Mouse (Mus musculus) MEL (cell line): ENCODE data around the gene Trpt1. TPM values are rescaled to one million over a fixed set of nuclear protein-coding genes. Genes with fewer than 3 reads are reported as not detected.

Experiments used
- DNase-seq: peaks from one replicate; pipeline ENCODE4 v3.0.0; 2011; ENCODE audit warnings: low read depth, low spot score
- H3K27ac ChIP-seq: 2 replicates; pipeline ENCODE4 v1.5.1; 2012; ENCODE audit warnings: low read depth, mild to moderate bottlenecking, control low read depth, low read length, moderate library complexity; ENCODE audit not compliant: control insufficient read depth
- H3K27me3 ChIP-seq, 2 experiments: fragments of 150-350 bp in 1 of 2; sonication (generic) in 1 of 2; 2 replicates each; pipeline ENCODE4 v1.6.1; 2012; ENCODE audit warnings: low read length in 2 of 2, mild to moderate bottlenecking in 2 of 2, improper control_type of control experiment in 1 of 2, moderate library complexity in 1 of 2; ENCODE audit not compliant: insufficient read depth in 2 of 2, control insufficient read depth in 1 of 2
- H3K36me3 ChIP-seq, 2 experiments: 2 replicates each; pipeline ENCODE4 v1.6.1; 2012 to 2014; ENCODE audit warnings: low read length in 2 of 2, improper control_type of control experiment in 1 of 2, inconsistent platforms in 1 of 2, mild to moderate bottlenecking in 1 of 2; ENCODE audit not compliant: insufficient read depth in 2 of 2, control insufficient read depth in 1 of 2
- H3K4me1 ChIP-seq, 2 experiments: fragments of 150-350 bp in 1 of 2; sonication (generic) in 1 of 2; 2 replicates each; pipeline ENCODE4 v1.6.1; 2012; ENCODE audit warnings: low read length in 2 of 2, improper control_type of control experiment in 1 of 2, mild to moderate bottlenecking in 1 of 2; ENCODE audit not compliant: insufficient read depth in 2 of 2, control insufficient read depth in 1 of 2
- H3K4me3 ChIP-seq, 2 experiments: fragments of 150-350 bp in 1 of 2; sonication (generic) in 1 of 2; 2 replicates each; pipeline ENCODE4 v1.5.1; 2012; ENCODE audit warnings: low read depth in 2 of 2, low read length in 2 of 2, mild to moderate bottlenecking in 2 of 2, moderate library complexity in 2 of 2, control low read depth in 1 of 2, improper control_type of control experiment in 1 of 2; ENCODE audit not compliant: control insufficient read depth in 1 of 2, insufficient read depth in 1 of 2
- H3K79me2 ChIP-seq: 2 replicates; pipeline ENCODE4 v1.6.1; 2012; ENCODE audit warnings: mild to moderate bottlenecking, low read length, moderate library complexity; ENCODE audit not compliant: control insufficient read depth, poor library complexity, insufficient read depth
- H3K9ac ChIP-seq: 2 replicates; pipeline ENCODE4 v1.6.1; 2012; ENCODE audit warnings: low read depth, mild to moderate bottlenecking, control low read depth, low read length, moderate library complexity; ENCODE audit not compliant: control insufficient read depth, poor library complexity, severe bottlenecking
- H3K9me3 ChIP-seq: fragments of 150-350 bp; sonication (generic); replicated peaks from 2 replicates; pipeline ENCODE4 v1.6.1; 2012; ENCODE audit warnings: mild to moderate bottlenecking, low read length, improper control_type of control experiment, moderate library complexity; ENCODE audit not compliant: insufficient read depth
- GATA1 ChIP-seq: IDR thresholded peaks from 2 replicates; pipeline ENCODE4 v1.6.1; 2011; ENCODE audit warnings: low read depth, low read length, improper control_type of control experiment
- MAFK ChIP-seq: IDR thresholded peaks from 2 replicates; pipeline ENCODE4 v1.6.1; 2011; ENCODE audit warnings: low read depth, mild to moderate bottlenecking, low read length, improper control_type of control experiment, borderline replicate concordance
- MAZ ChIP-seq: IDR thresholded peaks from 2 replicates; pipeline ENCODE4 v1.6.1; 2012; ENCODE audit warnings: low read depth, mild to moderate bottlenecking, inconsistent platforms, low read length, improper control_type of control experiment
- MXI1 ChIP-seq: IDR thresholded peaks from 2 replicates; pipeline ENCODE4 v1.6.1; 2011; ENCODE audit warnings: mild to moderate bottlenecking, low read depth, low read length, improper control_type of control experiment
- MYB ChIP-seq: IDR thresholded peaks from 2 replicates; pipeline ENCODE4 v1.6.1; 2011; ENCODE audit warnings: mild to moderate bottlenecking, low read depth, low read length, improper control_type of control experiment
- NELFE ChIP-seq: IDR thresholded peaks from 2 replicates; pipeline ENCODE4 v1.6.1; 2011; ENCODE audit warnings: low read depth, low read length, improper control_type of control experiment
- NRF1 ChIP-seq: IDR thresholded peaks from 2 replicates; pipeline ENCODE4 v1.6.1; 2014; ENCODE audit warnings: low read depth, mild to moderate bottlenecking, inconsistent platforms, low read length, improper control_type of control experiment, moderate library complexity; ENCODE audit not compliant: poor library complexity, insufficient read depth, severe bottlenecking
- RAD21 ChIP-seq: IDR thresholded peaks from 2 replicates; pipeline ENCODE4 v1.6.1; 2011; ENCODE audit warnings: mild to moderate bottlenecking, low read depth, low read length, improper control_type of control experiment
- SIN3A ChIP-seq: IDR thresholded peaks from 2 replicates; pipeline ENCODE4 v1.6.1; 2012; ENCODE audit warnings: low read length, improper control_type of control experiment, inconsistent platforms
- SMC3 ChIP-seq: IDR thresholded peaks from 2 replicates; pipeline ENCODE4 v1.6.1; 2011; ENCODE audit warnings: low read depth, low read length, improper control_type of control experiment
- TBP ChIP-seq: IDR thresholded peaks from 2 replicates; pipeline ENCODE4 v1.8.0; 2011; ENCODE audit warnings: low read depth, low read length, improper control_type of control experiment
- TCF12 ChIP-seq: IDR thresholded peaks from 2 replicates; pipeline ENCODE4 v1.6.1; 2014; ENCODE audit warnings: low read depth, mild to moderate bottlenecking, inconsistent platforms, low read length, improper control_type of control experiment, moderate library complexity
- UBTF ChIP-seq: IDR thresholded peaks from 2 replicates; pipeline ENCODE4 v1.6.1; 2012; ENCODE audit warnings: low read depth, mild to moderate bottlenecking, inconsistent platforms, low read length, improper control_type of control experiment, moderate library complexity, borderline replicate concordance; ENCODE audit not compliant: insufficient read depth
- ZC3H11A ChIP-seq: IDR thresholded peaks from 2 replicates; pipeline ENCODE4 v1.6.1; 2012; ENCODE audit warnings: low read depth, mild to moderate bottlenecking, inconsistent platforms, low read length, improper control_type of control experiment
- ZNF384 ChIP-seq: IDR thresholded peaks from 2 replicates; pipeline ENCODE4 v1.6.1; 2012; ENCODE audit warnings: low read depth, mild to moderate bottlenecking, inconsistent platforms, low read length, improper control_type of control experiment
- polyA plus RNA-seq, 2 experiments: library from polyadenylated mRNA; stranded (reverse) in 1 of 2; unstranded in 1 of 2; fragments of >175 nt in 1 of 2; fragments of >200 nt in 1 of 2; gene quantifications; 2 replicates each; pipeline versions ENCODE4 v1.2.1 to v1.2.4; 2012; ENCODE audit warnings: low replicate concordance in 2 of 2, low read depth in 1 of 2; ENCODE audit not compliant: insufficient read length in 2 of 2, insufficient read depth in 1 of 2, missing spikeins in 1 of 2
- total RNA-seq: library from RNA; depleted of rRNA; stranded (reverse); fragments of 300-350 nt; gene quantifications from 2 replicates; pipeline ENCODE4 v1.2.3, GENCODE M21; 2012

Gene Trpt1
- total and polyA plus RNA-seq, 3 experiments = 1.8 to 2.3 TPM; not detected in 1

DNA sequence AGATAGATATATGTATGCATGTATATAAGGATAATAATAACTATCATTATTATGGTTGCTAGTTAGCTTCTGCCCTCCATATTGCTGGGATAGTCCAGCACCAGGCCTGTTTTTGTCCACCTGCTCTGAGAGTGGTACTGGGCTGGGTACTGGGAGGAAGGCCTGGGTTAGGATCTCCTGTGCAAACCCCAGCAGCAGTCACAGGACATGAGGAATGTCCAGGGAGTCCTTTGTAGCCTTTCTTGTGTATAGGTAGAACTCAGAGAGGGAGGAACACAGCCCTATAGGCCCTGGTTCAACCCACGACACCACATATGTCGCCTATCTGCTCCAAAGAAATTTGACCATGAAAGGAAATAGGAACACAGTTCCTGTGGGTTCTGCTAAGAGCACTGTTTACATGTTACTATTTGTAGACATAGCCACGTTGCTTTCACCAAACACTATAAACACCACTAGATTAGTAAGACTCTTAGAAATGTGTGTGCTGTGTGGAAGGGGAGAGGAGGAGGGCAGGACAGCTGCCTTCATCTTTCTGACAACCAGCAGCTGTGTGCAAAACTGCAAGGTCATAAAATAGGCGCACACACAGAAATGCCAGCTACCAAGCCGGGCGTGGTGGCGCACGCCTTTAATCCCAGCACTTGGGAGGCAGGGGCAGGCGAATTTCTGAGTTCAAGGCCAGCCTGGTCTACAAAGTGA is 11.1 kb downstream of the Trpt1 start:
- no peaks in the 10 kb centered on the region for H3K9me3 ChIP-seq
- H3K36me3 ChIP-seq = peaks cover 0 to 22% of the 10 kb centered on the region in 2 experiments; a peak in 2 of 4 replicates
- no peaks in the 10 kb centered on the region for H3K79me2 ChIP-seq
- H3K27me3 ChIP-seq = no peaks in the 10 kb centered on the region
- H3K9ac ChIP-seq = no peak overlapping the region
- DNase-seq = no peak
- no peak for TF ChIP-seq MAFK
- H3K27ac ChIP-seq = no peak overlapping the region
- no peak overlapping the region for H3K4me3 ChIP-seq
- no peaks in the 10 kb centered on the region for H3K4me1 ChIP-seq

DNA sequence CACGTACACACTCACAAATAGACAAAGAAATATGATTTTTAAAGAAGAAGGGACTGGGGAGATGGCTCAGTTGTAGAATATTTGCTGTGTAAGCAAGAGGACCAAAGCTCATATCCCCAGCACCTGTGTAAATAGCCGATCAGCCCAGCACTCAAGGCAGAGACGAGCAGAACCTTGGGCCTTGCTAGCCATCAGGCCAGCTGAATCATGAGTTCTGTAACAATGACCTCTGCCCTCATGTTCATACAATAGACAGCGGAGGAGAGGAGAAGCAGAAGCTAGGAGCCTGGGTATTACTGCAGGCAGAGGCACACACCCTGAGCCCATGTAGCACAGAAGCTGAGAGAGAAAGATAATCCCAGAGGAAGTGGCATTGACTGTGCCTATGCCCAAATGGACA is 16.5 kb downstream of the Trpt1 start:
- no peaks in the 10 kb centered on the region for H3K27me3 ChIP-seq
- H3K79me2 ChIP-seq = peaks cover 14% of the 10 kb centered on the region
- peaks cover 14 to 15% of the 10 kb centered on the region in 2 experiments for H3K36me3 ChIP-seq
- no peak for DNase-seq
- no peak for TF ChIP-seq NRF1
- no peak for TF ChIP-seq TBP
- no peak for TF ChIP-seq GATA1
- no peak for TF ChIP-seq ZC3H11A
- no peak for TF ChIP-seq ZNF384
- TF ChIP-seq NELFE = no peak
- no peak for TF ChIP-seq MAFK
- no peak for TF ChIP-seq SMC3
- no peak for TF ChIP-seq MAZ
- no peak for TF ChIP-seq UBTF
- TF ChIP-seq MXI1 = no peak
- TF ChIP-seq MYB = no peak
- TF ChIP-seq SIN3A = no peak
- TF ChIP-seq RAD21 = no peak
- no peaks in the 10 kb centered on the region for H3K9me3 ChIP-seq
- H3K27ac ChIP-seq = no peak overlapping the region
- H3K4me3 ChIP-seq = no peak overlapping the region
- H3K4me1 ChIP-seq = peaks cover 3 to 11% of the 10 kb centered on the region in 2 experiments
- H3K9ac ChIP-seq = no peak overlapping the region

DNA sequence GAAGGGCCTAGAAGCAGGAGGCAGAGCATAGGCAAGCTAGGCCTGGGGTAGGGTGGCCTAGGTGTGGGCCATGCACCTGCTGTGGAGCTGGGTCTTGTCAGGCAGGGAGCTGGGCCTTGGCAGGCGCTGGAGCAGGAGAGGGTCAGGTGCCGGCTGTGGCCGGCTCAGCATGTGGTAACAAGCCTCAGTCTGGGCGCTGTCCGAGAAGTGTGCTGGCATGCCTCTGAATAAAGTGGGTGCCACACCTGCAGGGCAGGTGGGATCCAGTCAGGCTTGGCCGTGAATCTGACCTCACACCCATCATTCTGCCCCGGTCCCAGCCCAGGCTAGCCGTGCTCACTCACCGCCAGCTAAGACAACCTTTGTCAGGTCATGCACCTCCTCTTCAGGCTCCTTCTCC is 18.1 kb downstream of the Trpt1 start:
- Histone ChIP-seq H3K36me3 (peaks cover 15 to 19% of the 10 kb centered on the region in 2 experiments), H3K4me1 (peaks cover 4 to 16% of the 10 kb centered on the region in 2 experiments), H3K9ac (no peak overlapping the region), H3K9me3 (no peaks in the 10 kb centered on the region), H3K27me3 (no peaks in the 10 kb centered on the region), H3K27ac (no peak overlapping the region), H3K79me2 (peaks cover 24% of the 10 kb centered on the region), H3K4me3 (no peak overlapping the region)
- no peak for DNase-seq
- TF ChIP-seq TCF12 = no peak
